Mouse (Mus musculus): ENCODE measurements around the gene Apol6. TPM values are rescaled to one million over a fixed set of nuclear protein-coding genes. Genes with fewer than 3 reads are reported as not detected.

The Apol6 gene
- polyA plus RNA-seq, 1 experiment from 2014 or later, result 0.84 TPM

GRCm38 (mm10) chr15:77025884-77026583 lies 18.5 kb upstream of the Apol6 start:
- H3K27me3 ChIP-seq (replicated peaks; ENCODE audit: control insufficient read depth, insufficient read depth, low read length), result no peaks in the 10 kb centered on the region
- H3K9ac ChIP-seq (ENCODE audit: low read length), result no peak overlapping the region
- no peak for DNase-seq (ENCODE audit: low spot score)
- no peaks in the 10 kb centered on the region for H3K36me3 ChIP-seq (ENCODE audit: control insufficient read depth, insufficient read depth, low read length)
- no peak overlapping the region for H3K4me3 ChIP-seq (ENCODE audit: low read depth, low read length)
- ATAC-seq (replicated peaks; ENCODE audit: low FRiP score, low TSS enrichment, low read depth), result 0 out of 2 replicates have a peak, but pooled peaks have one; percentile 18
- H3K27ac ChIP-seq (ENCODE audit: low read depth), result no peak overlapping the region
- no peaks in the 10 kb centered on the region for H3K9me3 ChIP-seq (ENCODE audit: control insufficient read depth, low read length)
- H3K4me2 ChIP-seq (ENCODE audit: low read length), result no peak overlapping the region
- H3K4me1 ChIP-seq (replicated peaks; ENCODE audit: control insufficient read depth, insufficient read depth, low read length), result peaks cover 6% of the 10 kb centered on the region; the same call in 1 of the 2 replicates
- WGBS, result 71% methylated on average over 5 of the region's 5 CpGs

- DNase-seq (ENCODE audit: low spot score), result no peak
- 94% methylated on average over 3 of the region's 3 CpGs for WGBS
- no peak overlapping the region for H3K4me3 ChIP-seq (ENCODE audit: low read depth, low read length)
Observed at GRCm38 (mm10) chr15:77027117-77027516, 17.4 kb upstream of the Apol6 start.

GRCm38 (mm10) chr15:77027675-77028074 lies 16.9 kb upstream of the Apol6 start:
- Histone ChIP-seq H3K9ac (ENCODE audit: low read length) (no peak overlapping the region), H3K27ac (ENCODE audit: low read depth) (no peak overlapping the region), H3K27me3 (replicated peaks; ENCODE audit: control insufficient read depth, insufficient read depth, low read length) (no peaks in the 10 kb centered on the region), H3K4me3 (ENCODE audit: low read depth, low read length) (no peak overlapping the region), H3K4me1 (replicated peaks; ENCODE audit: control insufficient read depth, insufficient read depth, low read length) (peaks cover 4% of the 10 kb centered on the region; the same call in 1 of the 2 replicates), H3K9me3 (ENCODE audit: control insufficient read depth, low read length) (no peaks in the 10 kb centered on the region), H3K4me2 (ENCODE audit: low read length) (no peak overlapping the region), H3K36me3 (ENCODE audit: control insufficient read depth, insufficient read depth, low read length) (no peaks in the 10 kb centered on the region)
- DNase-seq (ENCODE audit: low spot score), result no peak
- WGBS, result 74% methylated on average over 6 of the region's 6 CpGs
- ATAC-seq (replicated peaks; ENCODE audit: low FRiP score, low TSS enrichment, low read depth), result no peak

More at GRCm38 (mm10) chr15:77027117-77027516, 17.4 kb upstream of the Apol6 start:
- ATAC-seq (replicated peaks; ENCODE audit: low FRiP score, low TSS enrichment, low read depth), result no peak
- Histone ChIP-seq H3K9me3 (ENCODE audit: control insufficient read depth, low read length) (no peaks in the 10 kb centered on the region), H3K9ac (ENCODE audit: low read length) (no peak overlapping the region), H3K4me1 (replicated peaks; ENCODE audit: control insufficient read depth, insufficient read depth, low read length) (peaks cover 4% of the 10 kb centered on the region; the same call in 1 of the 2 replicates), H3K27ac (ENCODE audit: low read depth) (no peak overlapping the region), H3K27me3 (replicated peaks; ENCODE audit: control insufficient read depth, insufficient read depth, low read length) (no peaks in the 10 kb centered on the region), H3K36me3 (ENCODE audit: control insufficient read depth, insufficient read depth, low read length) (no peaks in the 10 kb centered on the region), H3K4me2 (ENCODE audit: low read length) (no peak overlapping the region)

GRCm38 (mm10) chr15:77029331-77029991 lies 15.1 kb upstream of the Apol6 start:
- DNase-seq (ENCODE audit: low spot score), result peak; percentile 86
- 27% methylated on average over 7 of the region's 7 CpGs for WGBS
- Histone ChIP-seq H3K4me3 (ENCODE audit: low read depth, low read length) (no peak overlapping the region), H3K36me3 (ENCODE audit: control insufficient read depth, insufficient read depth, low read length) (no peaks in the 10 kb centered on the region), H3K9me3 (ENCODE audit: control insufficient read depth, low read length) (no peaks in the 10 kb centered on the region), H3K4me2 (ENCODE audit: low read length) (no peak overlapping the region), H3K4me1 (replicated peaks; ENCODE audit: control insufficient read depth, insufficient read depth, low read length) (peaks cover 4% of the 10 kb centered on the region; the same call in 1 of the 2 replicates), H3K27ac (ENCODE audit: low read depth) (peak overlapping the region; percentile 35; the same call in 1 of the 2 replicates), H3K9ac (ENCODE audit: low read length) (no peak overlapping the region), H3K27me3 (replicated peaks; ENCODE audit: control insufficient read depth, insufficient read depth, low read length) (no peaks in the 10 kb centered on the region)
- ATAC-seq (replicated peaks; ENCODE audit: low FRiP score, low TSS enrichment, low read depth), result 0 out of 2 replicates have a peak, but pooled peaks have one; percentile 33

- DNase-seq (ENCODE audit: low spot score) (no peak), ATAC-seq (replicated peaks; ENCODE audit: low FRiP score, low TSS enrichment, low read depth) (no peak)
- H3K36me3 ChIP-seq (ENCODE audit: control insufficient read depth, insufficient read depth, low read length), result no peaks in the 10 kb centered on the region
- no peak overlapping the region for H3K27ac ChIP-seq (ENCODE audit: low read depth)
- no peaks in the 10 kb centered on the region for H3K9me3 ChIP-seq (ENCODE audit: control insufficient read depth, low read length)
- no peaks in the 10 kb centered on the region for H3K27me3 ChIP-seq (replicated peaks; ENCODE audit: control insufficient read depth, insufficient read depth, low read length)
- H3K4me1 ChIP-seq (replicated peaks; ENCODE audit: control insufficient read depth, insufficient read depth, low read length), result peaks cover 7% of the 10 kb centered on the region
- H3K4me3 ChIP-seq (ENCODE audit: low read depth, low read length), result no peak overlapping the region
- WGBS, result 51% methylated on average over 3 of the region's 3 CpGs
- H3K4me2 ChIP-seq (ENCODE audit: low read length), result no peak overlapping the region
- no peak overlapping the region for H3K9ac ChIP-seq (ENCODE audit: low read length)
Observed at GRCm38 (mm10) chr15:77031271-77031670, 13.3 kb upstream of the Apol6 start.

- Histone ChIP-seq H3K27me3 (replicated peaks; ENCODE audit: control insufficient read depth, insufficient read depth, low read length) (no peaks in the 10 kb centered on the region), H3K4me2 (ENCODE audit: low read length) (no peak overlapping the region), H3K27ac (ENCODE audit: low read depth) (no peak overlapping the region), H3K9ac (ENCODE audit: low read length) (no peak overlapping the region), H3K9me3 (ENCODE audit: control insufficient read depth, low read length) (no peaks in the 10 kb centered on the region), H3K4me1 (replicated peaks; ENCODE audit: control insufficient read depth, insufficient read depth, low read length) (peaks cover 33% of the 10 kb centered on the region), H3K36me3 (ENCODE audit: control insufficient read depth, insufficient read depth, low read length) (no peaks in the 10 kb centered on the region), H3K4me3 (ENCODE audit: low read depth, low read length) (no peak overlapping the region)
- ATAC-seq (replicated peaks; ENCODE audit: low FRiP score, low TSS enrichment, low read depth), result no peak
- WGBS, result 80% methylated on average over 6 of the region's 6 CpGs
- no peak for DNase-seq (ENCODE audit: low spot score)
Observed at GRCm38 (mm10) chr15:77034526-77034925, 10.0 kb upstream of the Apol6 start.

GRCm38 (mm10) chr15:77035643-77036042 lies 8.9 kb upstream of the Apol6 start:
- WGBS, result 76% methylated on average over 3 of the region's 3 CpGs
- Histone ChIP-seq H3K27me3 (replicated peaks; ENCODE audit: control insufficient read depth, insufficient read depth, low read length) (no peaks in the 10 kb centered on the region), H3K4me1 (replicated peaks; ENCODE audit: control insufficient read depth, insufficient read depth, low read length) (peaks cover 35% of the 10 kb centered on the region)

GRCm38 (mm10) chr15:77036320-77036988 lies 8.1 kb upstream of the Apol6 start:
- peak overlapping the region; percentile 22 for H3K9ac ChIP-seq (ENCODE audit: low read length)
- H3K27me3 ChIP-seq (replicated peaks; ENCODE audit: control insufficient read depth, insufficient read depth, low read length), result no peaks in the 10 kb centered on the region
- peak overlapping the region; percentile 98 for H3K27ac ChIP-seq (ENCODE audit: low read depth)
- peak overlapping the region; percentile 26 for H3K4me2 ChIP-seq (ENCODE audit: low read length)
- 51% methylated on average over 11 of the region's 11 CpGs for WGBS
- DNase-seq (ENCODE audit: low spot score), result no peak
- H3K9me3 ChIP-seq (ENCODE audit: control insufficient read depth, low read length), result no peaks in the 10 kb centered on the region
- no peak overlapping the region for H3K4me3 ChIP-seq (ENCODE audit: low read depth, low read length)
- H3K4me1 ChIP-seq (replicated peaks; ENCODE audit: control insufficient read depth, insufficient read depth, low read length), result peaks cover 35% of the 10 kb centered on the region
- ATAC-seq (replicated peaks; ENCODE audit: low FRiP score, low TSS enrichment, low read depth), result peak; percentile 37; the same call in 1 of the 2 replicates
- no peaks in the 10 kb centered on the region for H3K36me3 ChIP-seq (ENCODE audit: control insufficient read depth, insufficient read depth, low read length)

More at GRCm38 (mm10) chr15:77035643-77036042, 8.9 kb upstream of the Apol6 start:
- Histone ChIP-seq H3K27ac (ENCODE audit: low read depth) (peak overlapping the region; percentile 98), H3K36me3 (ENCODE audit: control insufficient read depth, insufficient read depth, low read length) (no peaks in the 10 kb centered on the region), H3K4me3 (ENCODE audit: low read depth, low read length) (no peak overlapping the region), H3K9me3 (ENCODE audit: control insufficient read depth, low read length) (no peaks in the 10 kb centered on the region), H3K4me2 (ENCODE audit: low read length) (no peak overlapping the region), H3K9ac (ENCODE audit: low read length) (no peak overlapping the region)
- no peak for DNase-seq (ENCODE audit: low spot score)
- ATAC-seq (replicated peaks; ENCODE audit: low FRiP score, low TSS enrichment, low read depth), result no peak
